Mouse (Mus musculus): ENCODE results near the gene Ncoa7. TPM values are rescaled to one million over a fixed set of nuclear protein-coding genes. Genes with fewer than 3 reads are reported as not detected.
"Not testable (repeated sequence)": the region's sequence is repeated elsewhere in the genome, so short reads cannot be mapped to it uniquely, and the experiment has no call there.

Ncoa7 gene
- polyA plus RNA-seq, 1 experiment from 2014 or later, result 8.7 TPM

DNA sequence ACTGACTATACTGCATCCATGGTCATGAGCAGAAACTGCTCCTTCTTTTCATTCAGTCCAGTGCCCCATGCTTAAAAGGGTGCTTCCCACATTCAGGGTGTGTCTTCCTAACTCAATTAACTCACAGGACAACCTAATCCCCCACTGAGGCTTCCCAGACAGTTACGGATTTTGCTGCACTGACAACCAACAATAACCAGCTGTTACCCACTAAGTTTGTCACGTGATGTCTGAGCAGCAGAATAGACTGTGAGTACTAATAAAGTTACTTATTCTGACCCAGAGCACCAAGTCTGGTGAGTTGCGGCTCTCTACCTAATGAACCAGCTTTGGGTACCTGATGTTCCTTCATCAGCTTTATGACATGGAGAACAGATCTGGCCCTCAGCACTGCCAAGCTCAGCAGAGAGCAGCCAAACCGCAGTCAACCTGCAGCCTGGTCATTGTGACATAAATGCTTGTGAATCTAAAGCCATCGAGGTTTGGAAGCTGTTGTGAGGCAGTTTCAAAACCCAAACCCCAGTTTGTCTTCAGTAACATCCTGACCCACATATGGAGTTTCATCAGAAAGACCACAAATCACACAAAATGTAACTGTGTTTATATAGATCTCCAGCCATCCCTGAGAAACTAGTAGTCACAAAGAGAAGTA lies 16.9 kb downstream of the Ncoa7 start:
- WGBS, result 82% methylated on average over 5 of the region's 5 CpGs
- no peak overlapping the region for H3K4me2 ChIP-seq
- peaks cover 6% of the 10 kb centered on the region; the same call in 1 of the 2 replicates for H3K4me1 ChIP-seq (replicated peaks)
- H3K9me3 ChIP-seq (replicated peaks), result no peaks in the 10 kb centered on the region
- peaks cover 8% of the 10 kb centered on the region; the same call in 1 of the 2 replicates for H3K36me3 ChIP-seq
- no peak overlapping the region for H3K4me3 ChIP-seq
- no peaks in the 10 kb centered on the region for H3K27me3 ChIP-seq (replicated peaks)
- H3K9ac ChIP-seq, result no peak overlapping the region
- no peak overlapping the region for H3K27ac ChIP-seq (ENCODE audit: poor library complexity, severe bottlenecking)
- no peak for ATAC-seq (ENCODE audit: insufficient number of reproducible peaks, low FRiP score)

GRCm38 (mm10) chr10:30780921-30781320 lies 22.2 kb downstream of the Ncoa7 start:
- not testable (repeated sequence) for H3K9ac ChIP-seq; H3K4me1 ChIP-seq (replicated peaks)
- 91% methylated on average over 9 of the region's 9 CpGs for WGBS

GRCm38 (mm10) chr10:30778240-30778639 lies 24.9 kb downstream of the Ncoa7 start:
- peaks cover 6% of the 10 kb centered on the region for H3K4me1 ChIP-seq (replicated peaks)
- H3K9me3 ChIP-seq (replicated peaks), result no peaks in the 10 kb centered on the region
- WGBS, result 55% methylated on average over 3 of the region's 3 CpGs
- H3K4me2 ChIP-seq, result no peak overlapping the region
- ATAC-seq (ENCODE audit: insufficient number of reproducible peaks, low FRiP score), result no peak
- H3K27ac ChIP-seq (ENCODE audit: poor library complexity, severe bottlenecking), result peak overlapping the region; percentile 20; the same call in 1 of the 2 replicates
- no peaks in the 10 kb centered on the region for H3K27me3 ChIP-seq (replicated peaks)
- no peak overlapping the region for H3K9ac ChIP-seq
- peaks cover 9% of the 10 kb centered on the region; the same call in 1 of the 2 replicates for H3K36me3 ChIP-seq
- no peak overlapping the region for H3K4me3 ChIP-seq

More at GRCm38 (mm10) chr10:30780921-30781320, 22.2 kb downstream of the Ncoa7 start:
- not testable (repeated sequence) for ATAC-seq (ENCODE audit: insufficient number of reproducible peaks, low FRiP score); H3K4me2 ChIP-seq; H3K36me3 ChIP-seq; H3K4me3 ChIP-seq; H3K27me3 ChIP-seq (replicated peaks); H3K9me3 ChIP-seq (replicated peaks); H3K27ac ChIP-seq (ENCODE audit: poor library complexity, severe bottlenecking)

GRCm38 (mm10) chr10:30775987-30776386 lies 27.1 kb downstream of the Ncoa7 start:
- WGBS, result 83% methylated on average over 2 of the region's 2 CpGs
- Histone ChIP-seq H3K9ac (no peak overlapping the region), H3K27ac (ENCODE audit: poor library complexity, severe bottlenecking) (no peak overlapping the region), H3K4me2 (no peak overlapping the region), H3K4me3 (no peak overlapping the region), H3K36me3 (0 out of 2 replicates have a peak, but pooled peaks cover 4% of the 10 kb centered on the region), H3K27me3 (replicated peaks) (no peaks in the 10 kb centered on the region), H3K9me3 (replicated peaks) (no peaks in the 10 kb centered on the region), H3K4me1 (replicated peaks) (peaks cover 6% of the 10 kb centered on the region)
- ATAC-seq (ENCODE audit: insufficient number of reproducible peaks, low FRiP score), result no peak

- H3K4me3 ChIP-seq, result no peak overlapping the region
- H3K36me3 ChIP-seq, result 0 out of 2 replicates have a peak, but pooled peaks cover 4% of the 10 kb centered on the region
- H3K9me3 ChIP-seq (replicated peaks), result no peaks in the 10 kb centered on the region
- H3K9ac ChIP-seq, result no peak overlapping the region
- H3K4me1 ChIP-seq (replicated peaks), result peaks cover 6% of the 10 kb centered on the region
- no peak overlapping the region for H3K27ac ChIP-seq (ENCODE audit: poor library complexity, severe bottlenecking)
- no peaks in the 10 kb centered on the region for H3K27me3 ChIP-seq (replicated peaks)
- ATAC-seq (ENCODE audit: insufficient number of reproducible peaks, low FRiP score), result no peak
- 80% methylated on average over 5 of the region's 5 CpGs for WGBS
- H3K4me2 ChIP-seq, result no peak overlapping the region
Observed at GRCm38 (mm10) chr10:30775568-30775967, 27.6 kb downstream of the Ncoa7 start.

DNA sequence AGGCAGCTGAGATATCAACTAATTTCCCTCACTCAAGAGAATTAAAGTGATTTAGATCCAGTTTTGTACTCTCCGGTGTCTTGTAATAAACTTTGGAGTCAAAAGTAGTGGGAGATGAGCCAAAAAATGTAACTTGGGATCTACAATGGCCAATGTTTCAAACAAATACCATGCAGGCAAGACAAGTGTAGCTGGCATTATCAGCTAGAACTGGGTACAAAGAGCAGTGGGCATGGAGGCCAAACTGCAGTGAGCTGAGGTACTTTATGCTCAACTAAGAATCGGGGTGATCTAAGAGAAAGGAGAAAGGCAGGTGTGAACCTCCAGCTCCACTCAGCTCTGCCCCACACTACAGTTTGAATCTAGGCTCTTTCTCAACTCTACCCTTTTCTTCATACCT lies 28.7 kb downstream of the Ncoa7 start:
- no peak for ATAC-seq (ENCODE audit: insufficient number of reproducible peaks, low FRiP score)
- 0 out of 2 replicates have a peak, but pooled peaks cover 4% of the 10 kb centered on the region for H3K36me3 ChIP-seq
- H3K9me3 ChIP-seq (replicated peaks), result no peaks in the 10 kb centered on the region
- H3K4me3 ChIP-seq, result no peak overlapping the region
- H3K27ac ChIP-seq (ENCODE audit: poor library complexity, severe bottlenecking), result no peak overlapping the region
- no peaks in the 10 kb centered on the region for H3K27me3 ChIP-seq (replicated peaks)
- H3K4me2 ChIP-seq, result no peak overlapping the region
- 94% methylated on average over 2 of the region's 2 CpGs for WGBS
- no peak overlapping the region for H3K9ac ChIP-seq
- H3K4me1 ChIP-seq (replicated peaks), result peaks cover 6% of the 10 kb centered on the region

DNA sequence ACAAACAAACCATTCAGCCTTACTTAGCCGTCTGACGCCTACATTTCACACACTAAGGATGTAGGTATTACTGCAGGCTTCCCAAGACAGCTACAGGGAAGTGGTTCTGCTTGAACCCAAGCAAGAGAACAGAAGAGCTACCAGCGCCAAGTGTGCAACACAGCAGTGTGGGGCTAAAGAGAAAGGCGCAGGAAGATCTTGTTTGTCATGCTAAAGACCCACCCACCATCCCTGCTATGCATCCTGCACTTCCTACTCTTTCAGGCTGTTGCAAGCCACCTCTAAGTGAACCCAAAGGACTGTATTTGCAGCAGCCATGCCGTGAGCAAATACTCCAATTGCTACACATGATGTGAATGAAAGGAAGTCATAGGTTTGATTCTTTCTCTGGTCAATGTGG lies 29.9 kb downstream of the Ncoa7 start:
- WGBS, result 80% methylated on average over 5 of the region's 5 CpGs
- H3K27me3 ChIP-seq (replicated peaks), result no peaks in the 10 kb centered on the region
- H3K27ac ChIP-seq (ENCODE audit: poor library complexity, severe bottlenecking), result no peak overlapping the region
- no peak overlapping the region for H3K4me2 ChIP-seq
- ATAC-seq (ENCODE audit: insufficient number of reproducible peaks, low FRiP score), result no peak
- no peak overlapping the region for H3K9ac ChIP-seq
- H3K4me3 ChIP-seq, result no peak overlapping the region
- H3K9me3 ChIP-seq (replicated peaks), result no peaks in the 10 kb centered on the region
- H3K4me1 ChIP-seq (replicated peaks), result peaks cover 3% of the 10 kb centered on the region
- H3K36me3 ChIP-seq, result 0 out of 2 replicates have a peak, but pooled peaks cover 4% of the 10 kb centered on the region

DNA sequence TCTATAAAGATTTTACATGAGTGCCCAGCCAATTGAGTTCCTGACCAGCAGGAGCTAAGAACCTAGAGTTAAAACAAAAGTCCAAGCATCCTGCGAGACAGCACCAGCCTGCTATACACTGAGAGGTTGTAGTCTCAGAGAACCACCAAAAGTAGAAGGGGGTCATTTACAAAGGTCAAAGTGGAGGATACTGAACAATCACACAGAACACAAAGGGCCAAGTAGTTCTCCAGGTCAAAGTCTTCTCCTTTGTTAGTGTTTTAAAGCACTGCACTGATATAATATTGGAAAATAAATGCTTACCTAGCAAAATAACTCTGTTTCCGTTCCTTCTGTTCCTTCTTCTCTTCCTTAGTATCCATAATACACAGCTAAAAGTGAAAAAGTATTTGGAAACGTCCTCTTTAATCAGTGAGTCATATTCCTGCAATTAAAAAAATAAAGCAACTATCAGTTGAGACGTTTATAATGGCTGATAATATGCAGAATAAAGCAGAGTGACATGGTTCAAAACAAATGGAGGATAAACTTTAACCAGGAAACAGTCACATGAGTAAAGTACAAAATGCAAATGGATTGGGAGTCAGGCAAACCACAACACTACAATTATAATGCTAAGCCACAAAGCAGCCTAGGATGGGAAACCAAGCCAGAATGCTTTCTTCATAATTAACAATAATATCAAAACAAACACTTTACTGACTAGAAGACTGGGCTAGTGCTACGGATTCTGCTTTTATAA lies 31.5 kb downstream of the Ncoa7 start:
- 69% methylated on average over 5 of the region's 5 CpGs for WGBS

DNA sequence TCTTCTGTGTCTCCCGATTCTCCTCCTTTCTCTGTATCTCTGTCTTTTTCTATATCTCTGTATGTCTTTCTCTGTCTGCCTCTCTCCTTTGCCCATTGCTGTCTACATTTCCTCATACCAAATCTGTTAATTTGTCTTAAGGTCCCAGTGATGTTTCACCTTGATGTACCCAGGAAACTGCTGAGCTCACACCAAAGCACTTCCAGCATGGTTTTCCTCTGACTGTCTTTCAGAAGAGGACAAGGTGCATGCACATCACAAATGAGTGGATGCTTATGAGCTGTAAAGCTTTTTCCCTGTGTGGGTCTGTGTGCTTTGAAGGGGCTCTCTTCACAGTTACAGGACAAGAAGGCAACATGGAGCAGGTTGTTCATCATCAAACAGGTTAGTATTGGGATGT lies 34.3 kb downstream of the Ncoa7 start:
- Histone ChIP-seq H3K9me3 (replicated peaks) (no peaks in the 10 kb centered on the region), H3K27me3 (replicated peaks) (no peaks in the 10 kb centered on the region), H3K36me3 (peaks cover 11% of the 10 kb centered on the region), H3K4me3 (no peak overlapping the region), H3K27ac (ENCODE audit: poor library complexity, severe bottlenecking) (no peak overlapping the region), H3K4me2 (no peak overlapping the region), H3K4me1 (replicated peaks) (0 out of 2 replicates have a peak, but pooled peaks cover 1% of the 10 kb centered on the region), H3K9ac (no peak overlapping the region)
- ATAC-seq (ENCODE audit: insufficient number of reproducible peaks, low FRiP score), result no peak
- 87% methylated on average over 1 of the region's 1 CpGs for WGBS

More for the DNA sequence above, 31.5 kb downstream of the Ncoa7 start:
- no peak overlapping the region for H3K9ac ChIP-seq
- 0 out of 2 replicates have a peak, but pooled peaks cover 4% of the 10 kb centered on the region for H3K36me3 ChIP-seq
- H3K4me2 ChIP-seq, result no peak overlapping the region
- H3K27ac ChIP-seq (ENCODE audit: poor library complexity, severe bottlenecking), result no peak overlapping the region
- no peaks in the 10 kb centered on the region for H3K4me1 ChIP-seq (replicated peaks)
- ATAC-seq (ENCODE audit: insufficient number of reproducible peaks, low FRiP score), result no peak
- no peak overlapping the region for H3K4me3 ChIP-seq
- H3K27me3 ChIP-seq (replicated peaks), result no peaks in the 10 kb centered on the region
- H3K9me3 ChIP-seq (replicated peaks), result no peaks in the 10 kb centered on the region

GRCm38 (mm10) chr10:30768250-30768649 lies 34.9 kb downstream of the Ncoa7 start:
- Histone ChIP-seq H3K4me2 (no peak overlapping the region), H3K4me1 (replicated peaks) (peaks cover 4% of the 10 kb centered on the region; the same call in 1 of the 2 replicates), H3K9ac (no peak overlapping the region), H3K36me3 (peaks cover 11% of the 10 kb centered on the region), H3K4me3 (no peak overlapping the region), H3K27ac (ENCODE audit: poor library complexity, severe bottlenecking) (no peak overlapping the region), H3K27me3 (replicated peaks) (no peaks in the 10 kb centered on the region), H3K9me3 (replicated peaks) (no peaks in the 10 kb centered on the region)
- 86% methylated on average over 3 of the region's 3 CpGs for WGBS
- no peak for ATAC-seq (ENCODE audit: insufficient number of reproducible peaks, low FRiP score)

- peaks cover 6% of the 10 kb centered on the region; the same call in 1 of the 2 replicates for H3K4me1 ChIP-seq (replicated peaks)
- no peak overlapping the region for H3K4me2 ChIP-seq
- H3K9me3 ChIP-seq (replicated peaks), result no peaks in the 10 kb centered on the region
- peak overlapping the region; percentile 67; the same call in 1 of the 2 replicates for H3K27ac ChIP-seq (ENCODE audit: poor library complexity, severe bottlenecking)
- H3K27me3 ChIP-seq (replicated peaks), result no peaks in the 10 kb centered on the region
- H3K9ac ChIP-seq, result no peak overlapping the region
- peak; percentile 98 for ATAC-seq (ENCODE audit: insufficient number of reproducible peaks, low FRiP score)
- no peak overlapping the region for H3K4me3 ChIP-seq
- peaks cover 6% of the 10 kb centered on the region for H3K36me3 ChIP-seq
- 32% methylated on average over 8 of the region's 8 CpGs for WGBS
Observed at GRCm38 (mm10) chr10:30763179-30763770, 39.9 kb downstream of the Ncoa7 start.
